Mouse (Mus musculus) CD4-positive, CD25-positive, alpha-beta regulatory T cell (primary cell): Measurements from ENCODE around the gene Zfp991. TPM values are rescaled to one million over a fixed set of nuclear protein-coding genes. Genes with fewer than 3 reads are reported as not detected.

Experiments used
- polyA plus RNA-seq: library from polyadenylated mRNA; unstranded; fragments of 100-300 nt; shearing (Covaris generic); gene quantifications from one replicate; pipeline ENCODE4 v1.2.1, GENCODE M21; 2017

Zfp991 gene
- 5.8 TPM for polyA plus RNA-seq

GRCm38 (mm10) chr4:147131837-147132459 lies at the start of gene Zfp991:
Gene Zfp991, plus strand, starts transcription at chr4:147132038.

Other genes starting within 250 kb of the Zfp991 start
- gene Gm21411, start 222.4 kb upstream of the Zfp991 start, polyA plus RNA-seq: 0.31 TPM
- gene Zfp989, start 160.1 kb upstream of the Zfp991 start, polyA plus RNA-seq: 2.6 TPM
- gene Rex2, start 110.2 kb upstream of the Zfp991 start, polyA plus RNA-seq: 0.22 TPM
- gene Zfp988, start 173.6 kb downstream of the Zfp991 start, polyA plus RNA-seq: 0.47 TPM
- gene Zfp978, start 229.3 kb downstream of the Zfp991 start, polyA plus RNA-seq: not detected